Mouse (Mus musculus) megakaryocyte, embryonic 14.5 days (primary cell): ENCODE measurements around the gene Arfgap3.
"Not testable (repeated sequence)": the region's sequence is repeated elsewhere in the genome, so short reads cannot be mapped to it uniquely, and the experiment has no call there.

ENCODE experiments used
- FLI1 ChIP-seq: IDR thresholded peaks from 2 replicates; pipeline ENCODE4 v1.6.1; 2012; ENCODE audit warnings: low read length, inconsistent platforms, mixed read lengths
- GATA1 ChIP-seq: IDR thresholded peaks from 3 replicates; pipeline ENCODE4 v1.6.1; 2012; ENCODE audit warnings: mixed read lengths, low read length, inconsistent platforms, borderline replicate concordance

DNA sequence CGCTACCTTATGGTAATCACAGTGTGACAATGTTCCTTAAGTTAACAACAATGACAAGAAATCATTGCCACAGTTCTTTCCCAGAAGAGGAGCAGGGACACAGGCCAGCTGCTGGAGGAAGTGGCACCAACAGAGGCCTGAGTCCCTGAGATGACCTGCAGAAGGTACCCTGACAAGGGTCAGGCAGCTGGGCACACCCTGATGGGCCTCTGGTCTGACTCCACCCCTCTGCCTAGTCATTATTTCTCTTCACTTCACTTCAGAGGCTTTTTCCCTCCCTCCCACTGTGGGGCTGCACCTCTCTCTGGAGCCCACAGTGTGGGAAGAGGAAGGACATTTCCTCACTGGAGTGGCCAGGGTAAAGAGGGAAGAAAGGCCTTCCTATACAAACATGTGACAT is 12.8 kb upstream of the Arfgap3 start:
- TF ChIP-seq GATA1, FLI1: not testable (repeated sequence)
